Mouse (Mus musculus) testis, adult 2 months (tissue): Measurements from ENCODE around the gene Cars2.

Source experiments
- CTCF ChIP-seq: fragments of 200-500 bp; IDR thresholded peaks from 2 replicates; pipeline ENCODE4 v1.5.1; 2012; ENCODE audit warnings: low read depth, mild to moderate bottlenecking, inconsistent platforms, low read length, moderate library complexity; ENCODE audit not compliant: control insufficient read depth, insufficient read depth, insufficient replicate concordance
- POLR2A ChIP-seq: fragments of 200-500 bp; IDR thresholded peaks from 2 replicates; pipeline ENCODE4 v1.6.1; 2012; ENCODE audit warnings: low read depth, mild to moderate bottlenecking, inconsistent platforms, low read length, moderate library complexity; ENCODE audit not compliant: control insufficient read depth

GRCm38 (mm10) chr8:11557768-11558629 lies 7.4 kb upstream of the Cars2 start:
- TF ChIP-seq POLR2A (peak; percentile 100), CTCF (0 out of 2 replicates have a peak, but pooled peaks have one; percentile 5)
